8 mouse cellular contexts compared by ENCODE assay signal in genomic region chr10:116330961-116331510, GRCm38 (mm10). TPM values are rescaled to one million over a fixed set of nuclear protein-coding genes. Genes with fewer than 3 reads are reported as not detected.
A peak's percentile ranks its signal among the peaks of the same experiment; 100 is the strongest.
DNase-seq lines count a peak whose midpoint lies in the region; ATAC-seq and TF ChIP-seq lines count a peak whose summit lies in the region.

No protein-coding gene starts in this region.

- 18% methylated on average over 23 of the region's 23 CpGs for WGBS in forebrain, embryonic 10.5 days
- WGBS in limb, embryonic 15.5 days, result 21% methylated on average over 23 of the region's 23 CpGs
- 26% methylated on average over 23 of the region's 23 CpGs for WGBS in stomach, embryonic 16.5 days

- no peaks in the 10 kb centered on the region for H3K27me3 ChIP-seq in testis, adult 2 months (ENCODE audit: control insufficient read depth, insufficient read depth, low read length)
- H3K27me3 ChIP-seq in forebrain, embryonic 10.5 days (ENCODE audit: poor library complexity, severe bottlenecking), result peaks cover 7% of the 10 kb centered on the region; the same call in 1 of the 2 replicates
- no peaks in the 10 kb centered on the region for H3K27me3 ChIP-seq in limb, embryonic 15.5 days
- no peaks in the 10 kb centered on the region for H3K27me3 ChIP-seq in stomach, embryonic 16.5 days (ENCODE audit: control insufficient read depth, insufficient read depth, low read length)

- no peak for TF ChIP-seq CTCF in testis, adult 2 months (IDR thresholded peaks at IDR 0.05; ENCODE audit: control insufficient read depth, insufficient read depth, insufficient replicate concordance, low read depth, low read length)

- no peak overlapping the region for H3K27ac ChIP-seq in testis, adult 2 months (ENCODE audit: control insufficient read depth, insufficient read depth, low read depth, low read length)
- no peak overlapping the region for H3K27ac ChIP-seq in forebrain, embryonic 10.5 days
- H3K27ac ChIP-seq in limb, embryonic 15.5 days, result no peak overlapping the region
- no peak overlapping the region for H3K27ac ChIP-seq in stomach, embryonic 16.5 days (ENCODE audit: low read length)

- no peak overlapping the region for H3K9ac ChIP-seq in limb, embryonic 15.5 days
- H3K9ac ChIP-seq in stomach, embryonic 16.5 days (ENCODE audit: low read length), result peak overlapping the region; percentile 20

- TF ChIP-seq POLR2A in testis, adult 2 months (IDR thresholded peaks at IDR 0.05; ENCODE audit: control insufficient read depth, low read depth, low read length), result no peak

- peak overlapping the region; percentile 45 for H3K4me2 ChIP-seq in limb, embryonic 15.5 days
- H3K4me2 ChIP-seq in stomach, embryonic 16.5 days (ENCODE audit: low read depth, low read length), result peak overlapping the region; percentile 45

- no peaks in the 10 kb centered on the region for H3K9me3 ChIP-seq in forebrain, embryonic 10.5 days
- no peaks in the 10 kb centered on the region for H3K9me3 ChIP-seq in limb, embryonic 15.5 days
- no peaks in the 10 kb centered on the region for H3K9me3 ChIP-seq in stomach, embryonic 16.5 days (replicated peaks; ENCODE audit: control insufficient read depth, low read length)

- DNase-seq in testis, postnatal 10 days (ENCODE audit: low spot score), result no peak
- DNase-seq in forebrain, embryonic 10.5 days (ENCODE audit: extremely low spot score, low spot score), result peak; percentile 26
- DNase-seq in right cerebral cortex, postnatal 10 days (ENCODE audit: low spot score in 2 of 2), result no peak
- DNase-seq in thymus, postnatal 4 days, result no peak
- no peak for DNase-seq in adrenal gland, postnatal 36 days

- H3K4me3 ChIP-seq in testis, adult 2 months (ENCODE audit: control insufficient read depth, low read depth, low read length), result peak overlapping the region; percentile 10
- peak overlapping the region; percentile 36 for H3K4me3 ChIP-seq in forebrain, embryonic 10.5 days
- peak overlapping the region; percentile 20 for H3K4me3 ChIP-seq in limb, embryonic 15.5 days
- H3K4me3 ChIP-seq in stomach, embryonic 16.5 days (replicated peaks; ENCODE audit: low read length), result peak overlapping the region; percentile 9

- no peak for ATAC-seq in limb, embryonic 15.5 days (ENCODE audit: insufficient number of reproducible peaks, low FRiP score, low TSS enrichment, low read depth)
- ATAC-seq in stomach, embryonic 16.5 days (ENCODE audit: insufficient read depth, low FRiP score), result no peak

- H3K4me1 ChIP-seq in testis, adult 2 months (ENCODE audit: control insufficient read depth, insufficient read depth, low read length), result no peaks in the 10 kb centered on the region; the same call in 1 of the 2 replicates
- H3K4me1 ChIP-seq in forebrain, embryonic 10.5 days, result peaks cover 15% of the 10 kb centered on the region
- H3K4me1 ChIP-seq in limb, embryonic 15.5 days, result peaks cover 17% of the 10 kb centered on the region
- peaks cover 4% of the 10 kb centered on the region; the same call in 1 of the 2 replicates for H3K4me1 ChIP-seq in stomach, embryonic 16.5 days (ENCODE audit: control insufficient read depth, insufficient read depth, low read length)

- H3K36me3 ChIP-seq in testis, adult 2 months (ENCODE audit: control insufficient read depth, insufficient read depth, low read length), result no peaks in the 10 kb centered on the region
- no peaks in the 10 kb centered on the region for H3K36me3 ChIP-seq in forebrain, embryonic 10.5 days (replicated peaks)
- no peaks in the 10 kb centered on the region for H3K36me3 ChIP-seq in limb, embryonic 15.5 days
- H3K36me3 ChIP-seq in stomach, embryonic 16.5 days (ENCODE audit: control insufficient read depth, insufficient read depth, low read length), result no peaks in the 10 kb centered on the region

RNA-seq across cellular contexts. Expression of gene Ptprb, which starts 55.7 kb away (rescaled TPM):
- polyA plus RNA-seq in testis, adult 2 months (2012; rRNA removed), result 0.91 and 1.0 TPM in 2 replicates
- polyA plus RNA-seq in forebrain, embryonic 10.5 days (2016; fragmentation: Nextera tagmentation; extraction: Ambion mirVana), result 1.7 and 2.1 TPM in 2 replicates
- 3.8 and 4.5 TPM in 2 replicates for polyA plus RNA-seq in limb, embryonic 15.5 days (2015; fragmentation: Nextera tagmentation; extraction: Ambion mirVana)
- polyA plus RNA-seq in stomach, embryonic 16.5 days (2015; fragmentation: Nextera tagmentation; extraction: Ambion mirVana), result 5.2 and 5.6 TPM in 2 replicates
- total RNA-seq in adrenal gland, postnatal 36 days (2021), result 10 to 100 TPM; 37.8 to 56.6 TPM
